Mouse (Mus musculus): ENCODE results near the gene Cxcl16. TPM values are rescaled to one million over a fixed set of nuclear protein-coding genes. Genes with fewer than 3 reads are reported as not detected.
"Not testable (repeated sequence)": the region's sequence is repeated elsewhere in the genome, so short reads cannot be mapped to it uniquely, and the experiment has no call there.

Cxcl16 gene
- polyA plus RNA-seq, 1 experiment from 2014 or later, result 0.40 TPM

- no peaks in the 10 kb centered on the region for H3K9me3 ChIP-seq
- H3K4me3 ChIP-seq, result peak overlapping the region; percentile 77
- peak overlapping the region; percentile 92 for H3K27ac ChIP-seq
- H3K4me1 ChIP-seq, result peaks cover 47% of the 10 kb centered on the region
- peaks cover 13% of the 10 kb centered on the region for H3K36me3 ChIP-seq (replicated peaks)
- no peak for DNase-seq (ENCODE audit: extremely low spot score, low spot score)
- H3K27me3 ChIP-seq (ENCODE audit: poor library complexity, severe bottlenecking), result no peaks in the 10 kb centered on the region
- WGBS, result 30% methylated on average over 5 of the region's 5 CpGs
Observed at GRCm38 (mm10) chr11:70431574-70431973, 28.2 kb downstream of the Cxcl16 start.

DNA sequence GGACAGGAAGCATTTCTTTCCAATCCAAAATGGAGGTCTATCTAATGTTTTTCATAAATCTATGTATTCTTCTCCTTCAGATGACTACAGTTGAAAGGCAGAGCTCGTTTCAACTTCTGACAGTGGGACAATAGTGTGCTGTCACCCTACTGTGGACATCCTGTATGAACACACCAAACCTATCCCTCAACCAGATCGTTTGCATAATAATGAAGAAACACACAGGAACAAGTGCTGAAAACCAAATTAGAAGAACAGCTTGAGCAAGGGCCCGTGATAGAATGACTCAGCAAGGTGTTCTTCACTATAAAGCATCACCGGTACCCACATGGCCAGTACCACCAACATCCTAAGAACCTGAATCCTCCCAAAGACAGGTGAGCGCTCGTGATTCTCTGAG, 33.2 kb downstream of the Cxcl16 start:
- peaks cover 11% of the 10 kb centered on the region for H3K4me1 ChIP-seq
- not testable (repeated sequence) for H3K27me3 ChIP-seq (ENCODE audit: poor library complexity, severe bottlenecking); H3K27ac ChIP-seq; DNase-seq (ENCODE audit: extremely low spot score, low spot score); H3K36me3 ChIP-seq (replicated peaks); H3K4me3 ChIP-seq; H3K9me3 ChIP-seq
- 81% methylated on average over 6 of the region's 6 CpGs for WGBS

GRCm38 (mm10) chr11:70419486-70419885, 40.3 kb downstream of the Cxcl16 start:
- H3K9me3 ChIP-seq, result no peaks in the 10 kb centered on the region
- 81% methylated on average over 5 of the region's 5 CpGs for WGBS
- no peak overlapping the region for H3K4me3 ChIP-seq
- no peaks in the 10 kb centered on the region for H3K27me3 ChIP-seq (ENCODE audit: poor library complexity, severe bottlenecking)
- H3K36me3 ChIP-seq (replicated peaks), result no peaks in the 10 kb centered on the region
- DNase-seq (ENCODE audit: extremely low spot score, low spot score), result no peak
- no peaks in the 10 kb centered on the region for H3K4me1 ChIP-seq
- H3K27ac ChIP-seq, result no peak overlapping the region

DNA sequence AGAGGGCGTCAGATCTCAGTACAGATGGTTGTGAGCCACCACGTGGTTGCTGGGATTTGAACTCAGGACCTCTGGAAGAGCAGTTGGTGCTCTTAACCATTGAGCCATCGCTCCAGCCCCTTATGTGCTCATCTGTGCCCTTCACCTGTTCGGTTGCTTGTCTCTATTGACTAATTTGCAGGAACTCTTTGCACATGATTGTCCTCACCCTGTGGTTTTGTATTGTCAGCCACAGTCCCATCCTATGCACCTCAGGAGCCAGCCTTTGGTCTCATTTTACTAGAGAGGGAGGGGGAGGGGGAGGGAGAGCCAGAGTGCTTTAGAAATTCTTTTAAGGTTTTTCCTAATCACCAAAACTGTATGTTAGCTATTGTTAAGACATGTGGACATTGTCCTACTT, 41.6 kb downstream of the Cxcl16 start:
- DNase-seq (ENCODE audit: extremely low spot score, low spot score), result no peak
- no peaks in the 10 kb centered on the region for H3K36me3 ChIP-seq (replicated peaks)
- no peaks in the 10 kb centered on the region for H3K27me3 ChIP-seq (ENCODE audit: poor library complexity, severe bottlenecking)
- H3K4me3 ChIP-seq, result no peak overlapping the region
- no peaks in the 10 kb centered on the region for H3K9me3 ChIP-seq
- no peak overlapping the region for H3K27ac ChIP-seq
- H3K4me1 ChIP-seq, result no peaks in the 10 kb centered on the region
- 65% methylated on average over 4 of the region's 4 CpGs for WGBS

- H3K36me3 ChIP-seq (replicated peaks), result no peaks in the 10 kb centered on the region
- no peaks in the 10 kb centered on the region for H3K27me3 ChIP-seq (ENCODE audit: poor library complexity, severe bottlenecking)
- H3K27ac ChIP-seq, result no peak overlapping the region
- H3K4me3 ChIP-seq, result no peak overlapping the region
- DNase-seq (ENCODE audit: extremely low spot score, low spot score), result peak; percentile 78
- H3K9me3 ChIP-seq, result no peaks in the 10 kb centered on the region
- peaks cover 12% of the 10 kb centered on the region for H3K4me1 ChIP-seq
- 15% methylated on average over 3 of the region's 3 CpGs for WGBS
Observed at GRCm38 (mm10) chr11:70413961-70414360, 45.8 kb downstream of the Cxcl16 start.

DNA sequence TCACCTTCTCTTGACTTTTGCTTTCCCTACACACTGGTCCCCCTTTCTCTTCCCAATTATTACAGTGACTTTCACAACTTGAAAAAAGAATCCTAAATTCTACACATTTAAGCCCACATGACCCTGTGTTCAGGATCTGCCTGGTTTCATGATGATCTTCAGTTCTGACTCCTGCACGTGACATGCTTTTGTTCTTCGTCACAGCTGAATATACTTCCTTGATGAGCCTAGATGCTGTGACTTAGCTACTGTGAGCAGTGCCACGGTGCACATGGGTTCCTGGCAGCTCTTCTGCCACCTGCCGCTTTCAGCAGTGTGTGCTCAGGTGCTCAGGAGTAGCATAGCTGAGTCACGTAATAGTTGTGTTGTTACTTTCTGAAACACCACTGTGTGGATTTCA, 47.2 kb downstream of the Cxcl16 start:
- Histone ChIP-seq H3K9me3 (no peaks in the 10 kb centered on the region), H3K4me3 (no peak overlapping the region), H3K27ac (no peak overlapping the region), H3K36me3 (replicated peaks) (peaks cover 1% of the 10 kb centered on the region), H3K27me3 (ENCODE audit: poor library complexity, severe bottlenecking) (no peaks in the 10 kb centered on the region), H3K4me1 (peaks cover 25% of the 10 kb centered on the region)
- no peak for DNase-seq (ENCODE audit: extremely low spot score, low spot score)
- WGBS, result 83% methylated on average over 5 of the region's 5 CpGs

GRCm38 (mm10) chr11:70410297-70410643, 49.5 kb downstream of the Cxcl16 start:
- Histone ChIP-seq H3K36me3 (replicated peaks) (peaks cover 23% of the 10 kb centered on the region), H3K4me3 (peak overlapping the region; percentile 100), H3K4me1 (peaks cover 30% of the 10 kb centered on the region), H3K9me3 (no peaks in the 10 kb centered on the region), H3K27me3 (ENCODE audit: poor library complexity, severe bottlenecking) (no peaks in the 10 kb centered on the region), H3K27ac (peak overlapping the region; percentile 96)
- 64% methylated on average over 6 of the region's 6 CpGs for WGBS
- no peak for DNase-seq (ENCODE audit: extremely low spot score, low spot score)

GRCm38 (mm10) chr11:70409594-70410296, 50.0 kb downstream of the Cxcl16 start, which contains the start of gene Pelp1:
Gene Pelp1, minus strand, starts transcription at chr11:70410031.
- H3K4me1 ChIP-seq, result peaks cover 30% of the 10 kb centered on the region
- H3K36me3 ChIP-seq (replicated peaks), result peaks cover 28% of the 10 kb centered on the region
- H3K27me3 ChIP-seq (ENCODE audit: poor library complexity, severe bottlenecking), result no peaks in the 10 kb centered on the region
- peak within 1 kb of the TSS; percentile 100 for H3K4me3 ChIP-seq
- no peaks in the 10 kb centered on the region for H3K9me3 ChIP-seq
- H3K27ac ChIP-seq, result peak within 1 kb of the TSS; percentile 96
- DNase-seq (ENCODE audit: extremely low spot score, low spot score), result peak; percentile 98
- under 1% methylated on average over 59 of the region's 59 CpGs for WGBS

Small RNAs within 50 kb of the gene (microRNA-seq; reads per million reads assigned to microRNA genes)
- not detected for gene Mir7115

Other genes starting within 250 kb of the Cxcl16 start
- gene Slc16a11, start 247.2 kb downstream of the Cxcl16 start, polyA plus RNA-seq (2016; fragmentation: Nextera tagmentation; extraction: Ambion mirVana), result 0.79 and 1.2 TPM in 2 replicates
- 14.6 and 16.1 TPM in 2 replicates for gene Slc16a13, start 238.9 kb downstream of the Cxcl16 start, polyA plus RNA-seq (2016; fragmentation: Nextera tagmentation; extraction: Ambion mirVana)
- 4.5 and 4.7 TPM in 2 replicates for gene Bcl6b, start 230.2 kb downstream of the Cxcl16 start, polyA plus RNA-seq (2016; fragmentation: Nextera tagmentation; extraction: Ambion mirVana)
- 227 TPM in 2 replicates for gene 0610010K14Rik, start 222.1 kb downstream of the Cxcl16 start, polyA plus RNA-seq (2016; fragmentation: Nextera tagmentation; extraction: Ambion mirVana)
- 7.9 and 10.1 TPM in 2 replicates for gene Gm21988, start 220.2 kb downstream of the Cxcl16 start, polyA plus RNA-seq (2016; fragmentation: Nextera tagmentation; extraction: Ambion mirVana)
- gene Rnasek, start 220.1 kb downstream of the Cxcl16 start, polyA plus RNA-seq (2016; fragmentation: Nextera tagmentation; extraction: Ambion mirVana), result 83.9 and 92.7 TPM in 2 replicates
- 2.5 and 2.7 TPM in 2 replicates for gene Alox12, start 204.6 kb downstream of the Cxcl16 start, polyA plus RNA-seq (2016; fragmentation: Nextera tagmentation; extraction: Ambion mirVana)
- gene Alox12e, start 137.4 kb downstream of the Cxcl16 start, polyA plus RNA-seq (2016; fragmentation: Nextera tagmentation; extraction: Ambion mirVana), result not detected in 2 replicates
- gene Alox15, start 108.0 kb downstream of the Cxcl16 start, polyA plus RNA-seq (2016; fragmentation: Nextera tagmentation; extraction: Ambion mirVana), result 0.10 and 0.29 TPM in 2 replicates
- 56.2 and 58.8 TPM in 2 replicates for gene Pelp1, start 50.0 kb downstream of the Cxcl16 start, polyA plus RNA-seq (2016; fragmentation: Nextera tagmentation; extraction: Ambion mirVana)
- gene Arrb2, start 27.3 kb downstream of the Cxcl16 start, polyA plus RNA-seq (2016; fragmentation: Nextera tagmentation; extraction: Ambion mirVana), result 31.4 and 32.9 TPM in 2 replicates
- 43.5 and 44.5 TPM in 2 replicates for gene Med11, start 8.1 kb downstream of the Cxcl16 start, polyA plus RNA-seq (2016; fragmentation: Nextera tagmentation; extraction: Ambion mirVana)
- 0.14 and 0.38 TPM in 2 replicates for gene Zmynd15, start 551 bp downstream of the Cxcl16 start, polyA plus RNA-seq (2016; fragmentation: Nextera tagmentation; extraction: Ambion mirVana)
- gene Tm4sf5, start 45.3 kb upstream of the Cxcl16 start, polyA plus RNA-seq (2016; fragmentation: Nextera tagmentation; extraction: Ambion mirVana), result 0.52 and 0.82 TPM in 2 replicates
- 0.22 TPM in 1 of 2 replicates, not detected in the other for gene Vmo1, start 54.6 kb upstream of the Cxcl16 start, polyA plus RNA-seq (2016; fragmentation: Nextera tagmentation; extraction: Ambion mirVana)
- 0.15 and 0.54 TPM in 2 replicates for gene Gltpd2, start 59.2 kb upstream of the Cxcl16 start, polyA plus RNA-seq (2016; fragmentation: Nextera tagmentation; extraction: Ambion mirVana)
- 1,074 and 1,112 TPM in 2 replicates for gene Psmb6, start 65.4 kb upstream of the Cxcl16 start, polyA plus RNA-seq (2016; fragmentation: Nextera tagmentation; extraction: Ambion mirVana)
- gene Gm40193, start 73.0 kb upstream of the Cxcl16 start, polyA plus RNA-seq (2016; fragmentation: Nextera tagmentation; extraction: Ambion mirVana), result not detected in 2 replicates
- 2.7 and 3.1 TPM in 2 replicates for gene Pld2, start 80.1 kb upstream of the Cxcl16 start, polyA plus RNA-seq (2016; fragmentation: Nextera tagmentation; extraction: Ambion mirVana)
- 12.5 and 12.7 TPM in 2 replicates for gene Mink1, start 102.9 kb upstream of the Cxcl16 start, polyA plus RNA-seq (2016; fragmentation: Nextera tagmentation; extraction: Ambion mirVana)
- gene 4930544D05Rik, start 155.9 kb upstream of the Cxcl16 start, polyA plus RNA-seq (2016; fragmentation: Nextera tagmentation; extraction: Ambion mirVana), result not detected in 2 replicates
- not detected in 2 replicates for gene Chrne, start 159.2 kb upstream of the Cxcl16 start, polyA plus RNA-seq (2016; fragmentation: Nextera tagmentation; extraction: Ambion mirVana)
- gene Gp1ba, start 179.1 kb upstream of the Cxcl16 start, polyA plus RNA-seq (2016; fragmentation: Nextera tagmentation; extraction: Ambion mirVana), result 0.56 and 1.00 TPM in 2 replicates
- 71.3 and 79.9 TPM in 2 replicates for gene Rnf167, start 187.3 kb upstream of the Cxcl16 start, polyA plus RNA-seq (2016; fragmentation: Nextera tagmentation; extraction: Ambion mirVana)
- gene Slc25a11, start 187.5 kb upstream of the Cxcl16 start, polyA plus RNA-seq (2016; fragmentation: Nextera tagmentation; extraction: Ambion mirVana), result 138 TPM in 2 replicates
- gene Pfn1, start 194.7 kb upstream of the Cxcl16 start, polyA plus RNA-seq (2016; fragmentation: Nextera tagmentation; extraction: Ambion mirVana), result 1,843 and 1,871 TPM in 2 replicates
- gene Eno3, start 197.2 kb upstream of the Cxcl16 start, polyA plus RNA-seq (2016; fragmentation: Nextera tagmentation; extraction: Ambion mirVana), result 33.4 and 44.7 TPM in 2 replicates
- gene Spag7, start 209.4 kb upstream of the Cxcl16 start, polyA plus RNA-seq (2016; fragmentation: Nextera tagmentation; extraction: Ambion mirVana), result 176 and 181 TPM in 2 replicates
- gene Camta2, start 228.1 kb upstream of the Cxcl16 start, polyA plus RNA-seq (2016; fragmentation: Nextera tagmentation; extraction: Ambion mirVana), result 7.4 and 9.1 TPM in 2 replicates
- 0.63 and 1.1 TPM in 2 replicates for gene Inca1, start 240.2 kb upstream of the Cxcl16 start, polyA plus RNA-seq (2016; fragmentation: Nextera tagmentation; extraction: Ambion mirVana)
- gene Kif1c, start 240.6 kb upstream of the Cxcl16 start, polyA plus RNA-seq (2016; fragmentation: Nextera tagmentation; extraction: Ambion mirVana), result 1.5 and 1.8 TPM in 2 replicates